Mouse (Mus musculus) liver, embryonic 14.5 days (tissue): ENCODE measurements around the gene Hbs1l.

ENCODE experiments used
- CTCF ChIP-seq: IDR thresholded peaks from 2 replicates; pipeline ENCODE4 v1.5.1; 2016; ENCODE audit warnings: antibody characterized with exemption, low read depth, control low read depth
- EP300 ChIP-seq: IDR thresholded peaks from 2 replicates; pipeline ENCODE4 v1.6.1; 2016; ENCODE audit warnings: antibody characterized with exemption, low read depth

DNA sequence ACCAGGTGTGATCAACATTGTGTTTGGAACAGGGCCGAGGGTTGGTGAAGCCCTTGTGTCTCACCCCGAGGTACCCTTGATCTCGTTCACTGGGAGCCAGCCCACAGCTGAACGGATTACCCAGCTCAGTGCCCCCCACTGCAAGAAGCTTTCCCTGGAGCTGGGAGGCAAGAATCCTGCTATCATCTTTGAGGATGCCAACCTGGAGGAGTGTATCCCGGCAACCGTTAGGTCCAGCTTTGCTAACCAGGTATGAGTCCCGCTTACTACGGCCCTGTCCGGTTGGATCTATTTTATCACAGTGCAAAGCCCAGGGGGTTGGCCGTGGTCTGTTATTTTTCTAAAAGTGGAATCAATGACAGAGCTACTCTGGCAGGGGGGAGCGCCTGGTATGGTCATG is 93.3 kb downstream of the Hbs1l start:
- TF ChIP-seq CTCF (no peak), EP300 (no peak)
